Mouse (Mus musculus) lung, postnatal 0 days (tissue): ENCODE measurements around the gene Sit1.

Source experiments
- CTCF ChIP-seq: IDR thresholded peaks from 2 replicates; pipeline ENCODE4 v1.5.1; 2016; ENCODE audit warnings: antibody characterized with exemption, mild to moderate bottlenecking
- EP300 ChIP-seq: IDR thresholded peaks from 2 replicates; pipeline ENCODE4 v1.6.1; 2016; ENCODE audit warnings: antibody characterized with exemption, mild to moderate bottlenecking, control low read depth

GRCm38 (mm10) chr4:43452315-43452714 is 31.2 kb downstream of the Sit1 start:
- TF ChIP-seq CTCF = no peak
- no peak for TF ChIP-seq EP300
